Mouse (Mus musculus) left cerebral cortex, postnatal 36 days (tissue): Measurements from ENCODE around the gene Gsk3a. TPM values are rescaled to one million over a fixed set of nuclear protein-coding genes. Genes with fewer than 3 reads are reported as not detected.

Experiments used
- DNase-seq, 2 experiments: peaks; one replicate each; pipeline ENCODE4 v3.0.0; 2021 to 2022; ENCODE audit warnings: low spot score in 2 of 2, mixed read lengths in 1 of 2
- intact Hi-C: fragments of 180-260 bp; cut with DNase I; formaldehyde crosslinking; loops from one replicate; pipeline ENCODE4 v1.15.1; 2025
- total RNA-seq, 2 experiments: library from RNA; stranded (reverse); gene quantifications; 2 replicates each; pipeline ENCODE4 v1.2.3; 2021

Gene Gsk3a
- total RNA-seq, 2 experiments from 2014 or later: 206 to 237 TPM

- intact Hi-C loops: loop anchor here (2.0 kb wide), 1 partner anchor 16 kb away; the partner anchor contains the start of gene Cic
- no peak for DNase-seq
Observed at GRCm38 (mm10) chr7:25251071-25251791, 13.6 kb upstream of the Gsk3a start.

GRCm38 (mm10) chr7:25250141-25250972 lies 12.7 kb upstream of the Gsk3a start, which contains the start of gene Erf:
Erf (minus strand) TSS chr7:25250761.
- intact Hi-C loops: loop anchor here (2.0 kb wide), 1 partner anchor 16 kb away; the partner anchor contains the start of gene Cic
- peak; percentile 95 to 96 for DNase-seq

- peak; percentile 69 to 78 for DNase-seq
- intact Hi-C loops: loop anchor here (2.0 kb wide), 1 partner anchor 17 kb away; the partner anchor contains the start of gene Cic
Observed at GRCm38 (mm10) chr7:25249314-25250140, 11.9 kb upstream of the Gsk3a start.

- intact Hi-C loops: loop anchor here (1.0 kb wide), 1 partner anchor 30 kb away; no protein-coding TSS in a partner anchor
- DNase-seq: no peak
Observed at GRCm38 (mm10) chr7:25248846-25249313, 11.2 kb upstream of the Gsk3a start.

- DNase-seq: peak; percentile 79 to 85
- intact Hi-C loops: loop anchor here (1.0 kb wide), 1 partner anchor 31 kb away; no protein-coding TSS in a partner anchor
Observed at GRCm38 (mm10) chr7:25248018-25248647, 10.5 kb upstream of the Gsk3a start.

- no peak for DNase-seq
- intact Hi-C loops: loop anchor here (1.0 kb wide), 1 partner anchor 69 kb away; no protein-coding TSS in a partner anchor
Observed at GRCm38 (mm10) chr7:25247498-25247897, 9.8 kb upstream of the Gsk3a start.

GRCm38 (mm10) chr7:25246759-25247137 lies 9.1 kb upstream of the Gsk3a start:
- intact Hi-C loops: loop anchor here (1.0 kb wide), 1 partner anchor 70 kb away; no protein-coding TSS in a partner anchor
- DNase-seq: no peak

GRCm38 (mm10) chr7:25246079-25246758 lies 8.6 kb upstream of the Gsk3a start:
- intact Hi-C loops: no loop called here
- DNase-seq: peak; percentile 64 to 66

GRCm38 (mm10) chr7:25244562-25245369 lies 7.1 kb upstream of the Gsk3a start:
- intact Hi-C loops: loop anchor here (5.0 kb wide), 1 partner anchor 143 kb away; no protein-coding TSS in a partner anchor
- DNase-seq: no peak

- intact Hi-C loops: loop anchor here (5.0 kb wide), 1 partner anchor 144 kb away; no protein-coding TSS in a partner anchor
- no peak for DNase-seq
Observed at GRCm38 (mm10) chr7:25243361-25243760, 5.7 kb upstream of the Gsk3a start.

- intact Hi-C loops: loop anchor here (1.0 to 5.0 kb wide), 3 partner anchors 37 to 146 kb away; no protein-coding TSS in a partner anchor
- DNase-seq: peak; percentile 79 to 80
Observed at GRCm38 (mm10) chr7:25241062-25241461, 3.4 kb upstream of the Gsk3a start.

- intact Hi-C loops: loop anchor here (1.0 to 5.0 kb wide), 3 partner anchors 38 to 147 kb away; no protein-coding TSS in a partner anchor
- DNase-seq: no peak
Observed at GRCm38 (mm10) chr7:25240631-25241030, 3.0 kb upstream of the Gsk3a start.

- DNase-seq: peak; percentile 82 to 86
- intact Hi-C loops: loop anchor here (10.0 kb wide), 1 partner anchor 224 kb away; no protein-coding TSS in a partner anchor
Observed at GRCm38 (mm10) chr7:25238829-25239623, 1.4 kb upstream of the Gsk3a start.

- intact Hi-C loops: loop anchor here (10.0 kb wide), 1 partner anchor 223 kb away; no protein-coding TSS in a partner anchor
Observed at GRCm38 (mm10) chr7:25238015-25238706, 510 bp upstream of the Gsk3a start.

GRCm38 (mm10) chr7:25235526-25235925 lies 2.1 kb downstream of the Gsk3a start:
- DNase-seq: no peak
- intact Hi-C loops: loop anchor here (10.0 kb wide), 1 partner anchor 221 kb away; no protein-coding TSS in a partner anchor

More at GRCm38 (mm10) chr7:25238015-25238706, 510 bp upstream of the Gsk3a start:
- peak; percentile 95 to 97 for DNase-seq
